Mouse (Mus musculus) heart, adult 2 months (tissue): Measurements from ENCODE around the gene Aicda.

Experiments
- CTCF ChIP-seq: fragments of 200-600 bp; IDR thresholded peaks from 2 replicates; pipeline ENCODE4 v1.8.1; 2022; ENCODE audit warnings: antibody characterized with exemption, mild to moderate bottlenecking, moderate library complexity
- EP300 ChIP-seq: fragments of 200-500 bp; IDR thresholded peaks from 2 replicates; pipeline ENCODE4 v1.6.1; 2011; ENCODE audit warnings: low read depth, low read length, control low read depth; ENCODE audit not compliant: insufficient read depth
- POLR2A ChIP-seq: fragments of 200-500 bp; IDR thresholded peaks from 2 replicates; pipeline ENCODE4 v1.6.1; 2011; ENCODE audit warnings: mild to moderate bottlenecking, low read depth, low read length, control low read depth; ENCODE audit not compliant: insufficient read depth

DNA sequence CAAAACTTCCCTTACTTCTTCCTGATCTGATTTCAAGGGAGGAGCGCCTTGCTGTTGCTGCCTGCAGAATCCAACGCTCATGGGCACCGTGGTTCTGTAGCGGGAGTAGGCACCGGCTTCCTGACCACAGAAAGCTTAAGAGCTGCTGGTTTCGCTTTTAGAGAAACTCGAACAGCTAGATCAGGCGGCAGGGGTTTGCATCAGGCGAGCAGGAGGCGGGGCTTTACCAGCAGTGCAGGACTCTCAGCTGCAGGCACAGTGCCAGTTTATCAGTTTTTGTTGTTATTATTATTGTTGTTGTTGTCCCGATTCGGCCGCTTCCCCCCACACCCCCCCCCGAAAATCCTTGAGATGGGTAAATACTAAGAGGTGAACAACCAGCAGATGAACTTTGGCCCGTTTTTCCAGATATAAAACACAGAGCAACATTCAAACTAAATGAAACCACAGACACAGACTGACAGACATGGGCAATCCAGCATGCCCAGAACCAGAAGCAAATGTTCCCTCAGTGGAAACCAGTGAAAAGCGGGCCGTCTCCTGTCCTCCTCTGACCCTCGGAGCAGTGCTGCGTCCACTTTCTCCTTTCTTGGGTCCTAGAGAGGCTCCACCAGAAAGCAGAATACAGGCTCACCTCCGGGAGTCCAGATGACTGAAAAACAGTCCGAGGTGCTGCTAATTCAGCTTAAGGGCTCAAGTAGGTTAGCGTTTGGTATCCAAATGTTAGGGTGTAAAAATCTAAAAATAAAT, 48.8 kb downstream of the Aicda start, which contains the start of gene Apobec1:
- TF ChIP-seq EP300 = peak; percentile 40; the same call in 1 of the 2 replicates
- no peak for TF ChIP-seq CTCF
- TF ChIP-seq POLR2A = peak; percentile 84
